Mouse (Mus musculus): ENCODE measurements around the gene Hoxb7. TPM values are rescaled to one million over a fixed set of nuclear protein-coding genes. Genes with fewer than 3 reads are reported as not detected.

The Hoxb7 gene
- total RNA-seq, 2 experiments from 2014 or later = not detected

- intact Hi-C loops (cut with DNase I) = no loop called here
- DNase-seq = no peak
These were observed 19.2 kb upstream of the Hoxb7 start for GRCm38 (mm10) chr11:96267021-96267920.

- intact Hi-C loops (cut with DNase I) = no loop called here
- DNase-seq = no peak
These were observed 18.2 kb upstream of the Hoxb7 start for GRCm38 (mm10) chr11:96268031-96268745.

GRCm38 (mm10) chr11:96269869-96270268 is 16.6 kb upstream of the Hoxb7 start:
- intact Hi-C loops (cut with DNase I) = no loop called here
- no peak for DNase-seq

DNA sequence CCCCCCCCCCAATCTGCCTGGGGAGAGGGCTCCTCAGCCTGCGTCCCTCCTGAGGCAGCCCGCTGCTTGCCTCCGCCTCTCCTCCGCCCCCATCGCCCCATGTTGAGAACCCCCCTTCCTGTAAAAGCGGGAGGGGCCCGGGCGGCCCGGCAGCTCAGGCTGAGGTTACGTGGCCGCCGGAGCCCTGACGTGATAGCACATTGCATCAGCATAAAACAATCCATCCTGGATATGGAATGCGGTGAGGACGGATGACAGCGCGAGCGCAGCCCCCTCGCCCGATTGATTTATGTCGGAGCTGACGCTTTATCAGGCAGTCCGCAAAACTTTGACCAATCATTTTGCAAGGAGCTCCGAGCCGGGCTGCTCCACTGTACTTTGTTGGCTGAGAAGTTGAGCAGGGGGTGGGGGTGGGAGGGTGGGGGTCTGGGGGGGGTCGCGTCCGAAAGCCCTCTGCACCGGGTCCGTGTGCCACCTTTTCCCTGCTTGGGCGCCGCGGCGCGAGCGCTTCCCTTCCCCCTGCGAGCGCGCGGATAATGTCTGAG is 15.4 kb upstream of the Hoxb7 start, which contains the start of gene Hoxb9:
Gene Hoxb9 (plus strand): TSS at position 462 of the 545 bp plus-strand sequence.
- no peak for DNase-seq
- intact Hi-C loops (cut with DNase I) = no loop called here

- intact Hi-C loops (cut with DNase I) = no loop called here
- DNase-seq = no peak
These were observed 14.8 kb upstream of the Hoxb7 start for GRCm38 (mm10) chr11:96271541-96272011.

DNA sequence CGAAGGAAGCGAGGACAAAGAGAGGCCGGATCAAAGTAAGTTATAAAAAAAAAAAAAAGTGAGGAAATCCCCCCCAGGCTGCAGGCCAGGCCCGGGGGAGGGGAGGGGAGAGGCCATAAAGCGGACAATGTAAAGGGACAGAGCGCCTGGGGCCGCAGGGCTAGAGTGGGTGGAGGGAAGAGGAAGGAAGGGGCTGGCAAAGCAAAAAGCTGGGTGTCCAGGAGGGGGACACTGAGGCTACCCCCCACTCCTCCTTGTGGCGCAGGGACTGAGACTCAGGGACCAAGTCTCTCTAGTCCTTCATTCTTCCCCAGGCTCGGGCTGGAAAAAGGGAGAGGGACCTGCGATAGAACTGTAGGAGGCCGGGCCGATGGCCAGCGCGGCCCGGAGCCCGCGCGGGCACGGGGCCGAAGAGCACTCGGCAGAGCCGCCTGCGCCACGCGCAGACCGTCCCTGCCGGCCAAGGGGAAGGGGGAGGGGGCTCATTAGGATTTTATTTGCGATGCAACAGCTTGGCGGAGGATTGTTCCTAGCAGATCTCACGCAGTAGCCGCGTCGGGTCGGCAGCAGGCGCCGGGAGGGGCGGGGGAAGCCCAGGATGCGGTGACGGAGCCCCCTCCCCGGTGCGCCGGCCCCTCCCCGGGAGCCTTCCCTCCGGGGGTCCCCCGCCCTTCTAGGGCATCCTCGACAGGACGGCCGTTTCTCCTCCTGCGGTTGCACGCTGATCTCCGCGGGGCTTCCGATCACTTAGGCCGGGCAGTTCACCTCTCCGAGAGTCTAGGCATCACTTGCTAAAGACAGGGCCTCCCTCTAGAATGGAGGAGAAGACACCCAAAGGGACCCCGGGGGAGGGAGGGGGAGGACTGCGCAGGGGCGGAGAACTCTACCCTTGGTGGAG is 14.2 kb upstream of the Hoxb7 start:
- DNase-seq = peak; percentile 44
- intact Hi-C loops (cut with DNase I) = no loop called here

- no peak for DNase-seq
- intact Hi-C loops (cut with DNase I) = no loop called here
These were observed 12.0 kb upstream of the Hoxb7 start for GRCm38 (mm10) chr11:96274428-96274827.

DNA sequence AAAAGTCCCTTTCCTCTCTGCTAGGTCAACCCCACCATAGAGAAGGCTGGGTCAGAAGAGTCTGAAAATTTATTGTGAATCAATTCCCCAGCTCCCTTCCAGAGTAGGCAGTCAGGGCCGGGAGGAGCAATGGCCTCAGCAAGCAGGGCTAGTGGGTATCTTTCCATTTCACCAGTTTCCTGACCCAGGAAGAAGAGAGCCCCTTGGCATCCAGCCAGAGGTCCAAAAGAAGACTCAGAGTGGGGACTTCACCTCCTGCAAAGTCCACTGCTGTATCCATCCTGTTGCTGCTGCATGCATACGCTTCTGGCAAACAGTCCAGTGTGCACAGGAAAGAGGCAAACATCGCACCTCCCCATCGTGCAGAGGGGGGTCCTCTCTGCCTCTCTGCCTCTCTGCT is 10.5 kb upstream of the Hoxb7 start:
- intact Hi-C loops (cut with DNase I) = no loop called here

GRCm38 (mm10) chr11:96277151-96278044 is 9.0 kb upstream of the Hoxb7 start:
- intact Hi-C loops (cut with DNase I) = loop anchor here (2.0 kb wide), 1 partner anchor 583 kb away; no protein-coding TSS in a partner anchor
- DNase-seq = no peak

More for the DNA sequence above, 10.5 kb upstream of the Hoxb7 start:
- no peak for DNase-seq

DNA sequence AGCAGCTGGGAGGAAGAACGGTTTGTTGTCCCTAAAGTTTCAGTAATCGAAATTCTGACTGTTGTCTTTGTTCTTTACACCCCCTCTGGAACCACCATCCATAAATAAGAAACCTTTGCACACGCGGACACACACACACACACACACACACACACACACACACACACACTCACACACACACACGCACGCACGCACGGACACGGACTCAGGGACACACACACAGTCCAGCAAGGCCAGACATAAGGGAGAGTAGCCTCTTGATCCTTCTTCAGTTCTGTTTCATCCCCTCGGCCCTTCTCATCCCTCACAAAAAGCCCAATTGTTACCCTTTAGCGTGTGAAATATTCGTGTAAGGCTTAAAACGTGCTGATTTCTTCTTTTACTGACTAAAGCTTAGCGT is 8.1 kb upstream of the Hoxb7 start:
- no peak for DNase-seq
- intact Hi-C loops (cut with DNase I) = loop anchor here (2.0 kb wide), 1 partner anchor 582 kb away; no protein-coding TSS in a partner anchor

DNA sequence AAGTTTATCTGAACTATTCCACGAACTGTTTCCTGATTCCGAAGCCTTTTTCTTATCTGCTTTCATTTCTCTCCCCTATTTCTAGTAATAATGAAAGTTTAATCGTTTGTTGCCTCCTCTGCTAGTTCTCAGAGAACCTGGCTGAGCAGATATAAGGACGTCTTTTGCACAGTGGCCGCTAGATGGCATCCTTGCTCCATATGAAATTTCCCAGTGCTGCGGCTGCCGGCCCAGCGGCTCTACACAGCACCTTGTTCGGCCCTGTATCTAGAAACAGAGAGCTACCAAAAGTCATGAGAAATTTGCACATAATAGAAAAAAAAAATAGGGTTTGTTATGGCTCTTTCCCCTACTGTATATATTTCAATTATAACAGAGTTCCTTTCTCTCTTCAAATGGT is 7.7 kb upstream of the Hoxb7 start:
- intact Hi-C loops (cut with DNase I) = loop anchor here (2.0 kb wide), 1 partner anchor 582 kb away; no protein-coding TSS in a partner anchor
- DNase-seq = peak; percentile 84

DNA sequence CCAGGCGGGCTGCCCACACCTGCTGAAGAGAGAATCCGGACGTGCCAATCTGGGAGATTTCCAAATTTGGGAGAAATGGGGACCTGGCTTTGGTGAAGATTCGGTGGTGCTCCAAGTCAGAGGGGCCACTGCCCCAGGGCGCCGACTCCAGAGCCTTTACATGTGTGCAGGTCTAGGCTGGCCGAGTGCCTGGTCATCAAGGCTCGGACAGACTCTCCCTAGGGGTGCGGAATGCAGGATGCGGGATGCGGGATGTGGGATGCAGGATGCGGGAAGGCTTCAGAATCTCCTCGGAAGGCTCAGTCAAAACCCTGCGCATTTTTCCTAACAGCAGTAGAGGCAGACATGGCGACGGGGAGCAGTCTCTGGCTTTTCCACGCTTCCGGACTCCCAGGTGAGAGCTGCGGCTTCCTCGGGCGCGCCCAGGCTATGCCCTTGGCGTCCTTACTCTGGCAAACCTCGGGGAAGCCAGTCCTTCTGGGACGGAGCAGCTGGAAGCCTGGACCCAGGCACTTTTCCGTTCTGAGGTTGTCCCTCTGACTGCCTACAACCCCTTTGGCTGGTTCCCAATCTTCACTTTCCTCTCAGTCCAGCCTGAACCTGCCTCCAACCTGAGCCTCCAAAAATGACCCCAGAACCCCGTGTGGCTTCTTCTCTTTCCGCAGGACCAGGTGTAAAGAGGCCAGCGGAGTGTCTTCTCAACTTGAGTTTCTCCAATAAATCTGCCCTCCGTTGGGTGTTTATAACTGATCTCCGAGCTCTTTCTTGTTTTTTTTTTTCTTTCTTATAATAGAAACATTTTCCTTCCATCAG is 6.8 kb upstream of the Hoxb7 start:
- no peak for DNase-seq
- intact Hi-C loops (cut with DNase I) = loop anchor here (2.0 to 5.0 kb wide), 2 partner anchors 498 to 581 kb away; partner anchors contain the start of gene Snx11

DNA sequence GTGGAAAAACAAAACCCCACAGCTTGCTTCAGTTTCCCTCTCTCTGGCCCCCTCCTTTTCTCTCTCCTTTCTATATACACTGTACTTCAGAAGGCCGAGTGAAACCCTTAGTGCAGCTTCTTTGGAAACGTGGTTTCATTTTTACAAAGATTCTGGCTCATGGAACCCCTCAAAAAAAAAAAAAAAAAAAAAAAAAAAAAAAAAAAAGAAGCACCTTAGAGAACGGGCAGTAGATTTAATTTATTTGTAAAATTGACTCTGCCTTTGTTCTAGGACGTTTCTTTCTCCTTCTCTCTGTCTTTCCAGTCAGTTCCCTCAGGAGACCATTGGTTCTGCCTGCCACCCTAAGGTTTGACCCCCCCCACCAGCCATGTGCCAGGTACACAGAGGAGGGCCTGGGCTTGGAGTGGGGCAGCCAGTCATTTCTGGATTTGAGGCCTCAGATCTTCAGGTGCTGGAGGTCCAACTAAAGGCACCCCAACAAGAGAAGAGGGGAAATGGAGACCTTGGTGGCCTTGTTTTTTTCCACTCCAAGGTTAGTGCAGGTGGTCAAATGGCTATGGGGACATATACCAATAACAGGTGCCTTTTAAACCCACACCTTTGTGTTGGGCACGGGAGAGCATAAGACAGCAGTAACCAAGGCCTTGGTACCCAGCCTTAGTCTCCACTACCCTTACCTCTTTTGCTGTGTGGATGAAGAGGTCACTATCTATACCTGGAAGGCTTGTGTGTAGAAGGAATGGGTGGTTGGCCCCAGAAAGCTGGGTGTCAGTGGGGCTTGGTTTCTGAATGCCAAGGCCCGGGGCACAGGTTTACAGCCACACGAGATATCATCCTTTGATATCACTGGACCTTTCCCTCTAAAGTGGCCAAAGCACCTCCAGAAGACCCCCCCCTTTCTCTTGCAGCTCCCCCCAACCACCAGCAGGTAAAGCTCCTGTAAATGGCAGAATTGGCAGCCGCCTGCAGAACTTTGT is 5.7 kb upstream of the Hoxb7 start:
- intact Hi-C loops (cut with DNase I) = loop anchor here (5.0 kb wide), 1 partner anchor 497 kb away; the partner anchor contains the start of gene Snx11
- no peak for DNase-seq

GRCm38 (mm10) chr11:96281396-96281795 is 5.0 kb upstream of the Hoxb7 start:
- DNase-seq = no peak
- intact Hi-C loops (cut with DNase I) = loop anchor here (5.0 kb wide), 1 partner anchor 496 kb away; the partner anchor contains the start of gene Snx11

GRCm38 (mm10) chr11:96281855-96282570 is 4.4 kb upstream of the Hoxb7 start, which contains the start of gene Hoxb8:
Gene Hoxb8, plus strand, starts transcription at chr11:96281905.
- intact Hi-C loops (cut with DNase I) = loop anchor here (5.0 kb wide), 1 partner anchor 495 kb away; the partner anchor contains the start of gene Snx11

More at GRCm38 (mm10) chr11:96281855-96282570, 4.4 kb upstream of the Hoxb7 start, which contains the start of gene Hoxb8:
- DNase-seq = no peak

Data from left cerebral cortex, postnatal 4 days (tissue).